27 mouse cellular contexts compared by ENCODE assay signal in genomic region chr1:36540807-36541206, GRCm38 (mm10). TPM values are rescaled to one million over a fixed set of nuclear protein-coding genes. Genes with fewer than 3 reads are reported as not detected.
DNase-seq lines count a peak whose midpoint lies in the region; ATAC-seq and TF ChIP-seq lines count a peak whose summit lies in the region.
"Had no signal": no experiment of that assay in that cellular context is flagged by ENCODE, and none has a peak within 500 bp of the region (broad histone marks: within the 10 kb centered on the region; RNA-seq: fewer than 3 reads in every experiment).

No protein-coding gene starts in this region.

- TF ChIP-seq CTCF in cerebellum, adult 2 months (IDR thresholded peaks at IDR 0.05; ENCODE audit: borderline replicate concordance, insufficient read depth, low read depth, low read length), result no peak

- TF ChIP-seq POLR2A in cerebellum, adult 2 months (IDR thresholded peaks at IDR 0.05; ENCODE audit: borderline replicate concordance, insufficient read depth, low read length), result no peak

- H3K27me3 ChIP-seq in cerebellum, adult 2 months (ENCODE audit: control insufficient read depth, insufficient read depth, low read length), result no peaks in the 10 kb centered on the region
- H3K27me3 ChIP-seq in heart, embryonic 11.5 days (ENCODE audit: control insufficient read depth, insufficient read depth, low read length), result no peaks in the 10 kb centered on the region
- H3K27me3 ChIP-seq in limb, embryonic 13.5 days, result no peaks in the 10 kb centered on the region
- no peaks in the 10 kb centered on the region for H3K27me3 ChIP-seq in limb, embryonic 10.5 days (ENCODE audit: low read depth, poor library complexity, severe bottlenecking)
- H3K27me3 ChIP-seq: embryonic facial prominence, embryonic 12.5 days; embryonic facial prominence, embryonic 15.5 days had no signal

- H3K4me2 ChIP-seq in heart, embryonic 11.5 days, result no peak overlapping the region
- H3K4me2 ChIP-seq in limb, embryonic 13.5 days (replicated peaks), result no peak overlapping the region
- H3K4me2 ChIP-seq: embryonic facial prominence, embryonic 12.5 days; embryonic facial prominence, embryonic 15.5 days; hindbrain, embryonic 14.5 days had no signal

- no peaks in the 10 kb centered on the region for H3K9me3 ChIP-seq in heart, embryonic 11.5 days (replicated peaks; ENCODE audit: control insufficient read depth, low read length)
- no peaks in the 10 kb centered on the region for H3K9me3 ChIP-seq in limb, embryonic 13.5 days
- H3K9me3 ChIP-seq in limb, embryonic 10.5 days (replicated peaks), result no peaks in the 10 kb centered on the region
- H3K9me3 ChIP-seq: embryonic facial prominence, embryonic 12.5 days; embryonic facial prominence, embryonic 15.5 days had no signal

- peak overlapping the region; percentile 23; the same call in 1 of the 2 replicates for H3K27ac ChIP-seq in cerebellum, adult 2 months (ENCODE audit: insufficient read depth, low read length)
- no peak overlapping the region for H3K27ac ChIP-seq in heart, embryonic 11.5 days (ENCODE audit: low read depth, low read length)
- peak overlapping the region; percentile 10; the same call in 1 of the 2 replicates for H3K27ac ChIP-seq in limb, embryonic 13.5 days
- H3K27ac ChIP-seq in limb, embryonic 10.5 days, result no peak overlapping the region
- H3K27ac ChIP-seq: embryonic facial prominence, embryonic 12.5 days; embryonic facial prominence, embryonic 15.5 days; hindbrain, embryonic 14.5 days; hindbrain, postnatal 0 days had no signal

- H3K9ac ChIP-seq in heart, embryonic 11.5 days (ENCODE audit: low read depth, low read length), result no peak overlapping the region
- H3K9ac ChIP-seq in limb, embryonic 13.5 days, result no peak overlapping the region
- H3K9ac ChIP-seq: embryonic facial prominence, embryonic 12.5 days; embryonic facial prominence, embryonic 15.5 days; forebrain, postnatal 0 days; hindbrain, embryonic 14.5 days had no signal

- peaks cover 32% of the 10 kb centered on the region for H3K4me1 ChIP-seq in cerebellum, adult 2 months (ENCODE audit: control insufficient read depth, insufficient read depth, low read length)
- H3K4me1 ChIP-seq in heart, embryonic 11.5 days (ENCODE audit: control insufficient read depth, insufficient read depth, low read length), result peaks cover 20% of the 10 kb centered on the region
- peaks cover 13% of the 10 kb centered on the region for H3K4me1 ChIP-seq in limb, embryonic 13.5 days
- H3K4me1 ChIP-seq in limb, embryonic 10.5 days, result peaks cover 17% of the 10 kb centered on the region; the same call in 1 of the 2 replicates

- H3K4me3 ChIP-seq in cerebellum, adult 2 months (replicated peaks; ENCODE audit: insufficient read depth, low read depth, low read length), result no peak overlapping the region
- no peak overlapping the region for H3K4me3 ChIP-seq in heart, embryonic 11.5 days (ENCODE audit: low read depth, low read length)
- H3K4me3 ChIP-seq in limb, embryonic 13.5 days, result no peak overlapping the region
- H3K4me3 ChIP-seq in limb, embryonic 10.5 days, result no peak overlapping the region
- H3K4me3 ChIP-seq: embryonic facial prominence, embryonic 12.5 days; embryonic facial prominence, embryonic 15.5 days had no signal

- no peak for ATAC-seq in heart, embryonic 11.5 days (replicated peaks; ENCODE audit: insufficient number of reproducible peaks, low FRiP score, low TSS enrichment)
- ATAC-seq in limb, embryonic 13.5 days (ENCODE audit: low FRiP score, low read depth), result no peak
- ATAC-seq: activated CD4-positive, CD25-positive, alpha-beta regulatory T cell, adult 4 months; forebrain, embryonic 14.5 days; forebrain, postnatal 0 days; hindbrain, postnatal 0 days; inflammation-experienced regulatory T-cells, adult 6 months; intestine, embryonic 16.5 days had no signal

- H3K36me3 ChIP-seq in heart, embryonic 11.5 days (ENCODE audit: control insufficient read depth, insufficient read depth, low read length), result peaks cover 12% of the 10 kb centered on the region
- peaks cover 59% of the 10 kb centered on the region for H3K36me3 ChIP-seq in limb, embryonic 13.5 days
- H3K36me3 ChIP-seq in limb, embryonic 10.5 days, result peaks cover 45% of the 10 kb centered on the region

- WGBS in cerebellum, adult 2 months, result 39% methylated on average over 12 of the region's 12 CpGs
- 90% methylated on average over 12 of the region's 12 CpGs for WGBS in heart, embryonic 11.5 days (ENCODE audit: insufficient replicate concordance)
- WGBS in limb, embryonic 13.5 days, result 93% methylated on average over 12 of the region's 12 CpGs
- WGBS in limb, embryonic 10.5 days, result 92% methylated on average over 12 of the region's 12 CpGs

- no peak for DNase-seq in cerebellum, adult 2 months
- DNase-seq in cerebellum, postnatal 14 days, result no peak
- peak; percentile 88 for DNase-seq in heart, adult 11 months
- no peak for DNase-seq in limb, embryonic 10.5 days (ENCODE audit: low spot score)
- DNase-seq: adrenal gland, adult 8-10 months; adrenal gland, postnatal 25 days; cerebellum, adult 8-10 months; cerebellum, postnatal 25 days; forebrain, postnatal 0 days; gastrocnemius, postnatal 36 days; heart, postnatal 14 days; heart, postnatal 4 days; kidney, adult 18-20 months had no signal

RNA-seq across cellular contexts. Expression of gene Gm42417, which starts 1.6 kb away (rescaled TPM):
- 0.05 and 0.40 TPM in 2 replicates for polyA plus RNA-seq in cerebellum, adult 2 months (2012; rRNA removed)
- 0.44 TPM in 1 of 2 replicates, not detected in the other for polyA plus RNA-seq in heart, embryonic 11.5 days (2014; fragmentation: Nextera tagmentation; extraction: Ambion mirVana)
- 0.33 and 0.92 TPM in 2 replicates for polyA plus RNA-seq in limb, embryonic 13.5 days (2015; fragmentation: Nextera tagmentation; extraction: Ambion mirVana)
- 0.39 TPM in 1 of 2 replicates, not detected in the other for polyA plus RNA-seq in limb, embryonic 10.5 days (2016; fragmentation: Nextera tagmentation; extraction: Ambion mirVana)
- polyA plus RNA-seq: forebrain, embryonic 11.5 days; forebrain, embryonic 14.5 days; frontal cortex, adult 2 months; heart, embryonic 16.5 days; hindbrain, embryonic 11.5 days; hindbrain, postnatal 0 days had no signal

RNA-seq across cellular contexts. Expression of gene Ankrd23, which starts 4.1 kb away (rescaled TPM):
- 14.4 and 15.2 TPM in 2 replicates for polyA plus RNA-seq in cerebellum, adult 2 months (2012; rRNA removed)
- 9.8 and 13.6 TPM in 2 replicates for polyA plus RNA-seq in heart, embryonic 11.5 days (2014; fragmentation: Nextera tagmentation; extraction: Ambion mirVana)
- 20.1 and 20.8 TPM in 2 replicates for polyA plus RNA-seq in limb, embryonic 13.5 days (2015; fragmentation: Nextera tagmentation; extraction: Ambion mirVana)
- polyA plus RNA-seq in limb, embryonic 10.5 days (2016; fragmentation: Nextera tagmentation; extraction: Ambion mirVana), result 14.3 and 16.8 TPM in 2 replicates

RNA-seq across cellular contexts. Expression of gene Ankrd39, which starts 6.4 kb away (rescaled TPM):
- 30.8 and 37.5 TPM in 2 replicates for polyA plus RNA-seq in cerebellum, adult 2 months (2012; rRNA removed)
- polyA plus RNA-seq in heart, embryonic 11.5 days (2014; fragmentation: Nextera tagmentation; extraction: Ambion mirVana), result 19.9 and 25.1 TPM in 2 replicates
- 27.7 and 28.0 TPM in 2 replicates for polyA plus RNA-seq in limb, embryonic 13.5 days (2015; fragmentation: Nextera tagmentation; extraction: Ambion mirVana)
- polyA plus RNA-seq in limb, embryonic 10.5 days (2016; fragmentation: Nextera tagmentation; extraction: Ambion mirVana), result 19.5 and 20.3 TPM in 2 replicates

RNA-seq across cellular contexts. Expression of gene Sema4c, which starts 17.3 kb away (rescaled TPM):
- polyA plus RNA-seq in cerebellum, adult 2 months (2012; rRNA removed), result 23.8 and 28.5 TPM in 2 replicates
- polyA plus RNA-seq in heart, embryonic 11.5 days (2014; fragmentation: Nextera tagmentation; extraction: Ambion mirVana), result 0.96 and 2.1 TPM in 2 replicates
- 21.8 and 22.7 TPM in 2 replicates for polyA plus RNA-seq in limb, embryonic 13.5 days (2015; fragmentation: Nextera tagmentation; extraction: Ambion mirVana)
- polyA plus RNA-seq in limb, embryonic 10.5 days (2016; fragmentation: Nextera tagmentation; extraction: Ambion mirVana), result 28.5 and 34.2 TPM in 2 replicates

RNA-seq across cellular contexts. Expression of gene Cnnm3, which starts 29.1 kb away (rescaled TPM):
- 46.2 and 48.7 TPM in 2 replicates for polyA plus RNA-seq in cerebellum, adult 2 months (2012; rRNA removed)
- 2.5 and 3.9 TPM in 2 replicates for polyA plus RNA-seq in heart, embryonic 11.5 days (2014; fragmentation: Nextera tagmentation; extraction: Ambion mirVana)
- 3.7 and 4.4 TPM in 2 replicates for polyA plus RNA-seq in limb, embryonic 13.5 days (2015; fragmentation: Nextera tagmentation; extraction: Ambion mirVana)
- 3.6 and 4.5 TPM in 2 replicates for polyA plus RNA-seq in limb, embryonic 10.5 days (2016; fragmentation: Nextera tagmentation; extraction: Ambion mirVana)

Comparison
In these comparisons a context has a peak if more than half of its experiments do, and no peak if none do; other contexts are left out.
1. H3K27ac ChIP-seq: peak in cerebellum, adult 2 months (single experiment) and limb, embryonic 13.5 days (single experiment); none in heart, embryonic 11.5 days (single experiment) and limb, embryonic 10.5 days (single experiment).